8 mouse cellular contexts compared by ENCODE assay signal in genomic region chr9:21029291-21030054, GRCm38 (mm10). TPM values are rescaled to one million over a fixed set of nuclear protein-coding genes. Genes with fewer than 3 reads are reported as not detected.
DNase-seq lines count a peak whose midpoint lies in the region; ATAC-seq and TF ChIP-seq lines count a peak whose summit lies in the region.

Icam4 (plus strand) TSS chr9:21029373.

- H3K9ac ChIP-seq in intestine, postnatal 0 days (ENCODE audit: low read depth, low read length), result 0 out of 2 replicates have a peak within 1 kb of the TSS, but pooled peaks have one; percentile 22
- peak within 1 kb of the TSS; percentile 9; the same call in 1 of the 2 replicates for H3K9ac ChIP-seq in limb, embryonic 14.5 days (ENCODE audit: low read depth, low read length, severe bottlenecking)
- H3K9ac ChIP-seq in midbrain, embryonic 15.5 days, result no peak within 1 kb of the TSS

- TF ChIP-seq POLR2A in cortical plate, adult 2 months (IDR thresholded peaks at IDR 0.05; ENCODE audit: extremely low read depth, insufficient read depth, low read length), result no peak
- TF ChIP-seq POLR2A in limb, embryonic 14.5 days (IDR thresholded peaks at IDR 0.05; ENCODE audit: borderline replicate concordance, extremely low read depth, insufficient read depth, insufficient read length), result no peak

- H3K27me3 ChIP-seq in intestine, postnatal 0 days (replicated peaks; ENCODE audit: control insufficient read depth, insufficient read depth, low read length), result peaks cover 26% of the 10 kb centered on the region
- H3K27me3 ChIP-seq in limb, embryonic 14.5 days (ENCODE audit: control insufficient read depth, insufficient read depth, low read length), result peaks cover 46% of the 10 kb centered on the region
- peaks cover 67% of the 10 kb centered on the region for H3K27me3 ChIP-seq in midbrain, embryonic 15.5 days (replicated peaks)

- TF ChIP-seq CTCF in cortical plate, adult 2 months (IDR thresholded peaks at IDR 0.05; ENCODE audit: extremely low read depth, insufficient read depth, low read length), result peak; percentile 60
- TF ChIP-seq CTCF in intestine, postnatal 0 days (IDR thresholded peaks at IDR 0.05; ENCODE audit: low read depth), result peak; percentile 96

- H3K27ac ChIP-seq in cortical plate, adult 2 months (ENCODE audit: insufficient read depth, low read length), result no peak within 1 kb of the TSS
- no peak within 1 kb of the TSS for H3K27ac ChIP-seq in intestine, postnatal 0 days (ENCODE audit: low read depth, low read length)
- H3K27ac ChIP-seq in limb, embryonic 14.5 days (replicated peaks; ENCODE audit: low read depth, low read length), result no peak within 1 kb of the TSS
- H3K27ac ChIP-seq in midbrain, embryonic 15.5 days, result no peak within 1 kb of the TSS

- H3K36me3 ChIP-seq in intestine, postnatal 0 days (ENCODE audit: control insufficient read depth, insufficient read depth), result peaks cover 8% of the 10 kb centered on the region; the same call in 1 of the 2 replicates
- no peaks in the 10 kb centered on the region for H3K36me3 ChIP-seq in limb, embryonic 14.5 days (ENCODE audit: control insufficient read depth, insufficient read depth, low read length)
- no peaks in the 10 kb centered on the region for H3K36me3 ChIP-seq in midbrain, embryonic 15.5 days (replicated peaks)

- no peaks in the 10 kb centered on the region for H3K9me3 ChIP-seq in intestine, postnatal 0 days (ENCODE audit: control insufficient read depth)
- H3K9me3 ChIP-seq in limb, embryonic 14.5 days (ENCODE audit: control insufficient read depth, low read length), result no peaks in the 10 kb centered on the region
- H3K9me3 ChIP-seq in midbrain, embryonic 15.5 days, result no peaks in the 10 kb centered on the region

- ATAC-seq in intestine, postnatal 0 days, result peak; percentile 28; the same call in 1 of the 2 replicates
- ATAC-seq in limb, embryonic 14.5 days (ENCODE audit: low FRiP score, low read depth), result no peak
- peak; percentile 9; the same call in 1 of the 2 replicates for ATAC-seq in midbrain, embryonic 15.5 days (replicated peaks)

- H3K4me3 ChIP-seq in cortical plate, adult 2 months (ENCODE audit: insufficient read depth, low read length), result no peak within 1 kb of the TSS
- H3K4me3 ChIP-seq in intestine, postnatal 0 days (ENCODE audit: low read depth, low read length), result peak within 1 kb of the TSS; percentile 53
- peak within 1 kb of the TSS; percentile 49 for H3K4me3 ChIP-seq in limb, embryonic 14.5 days (replicated peaks; ENCODE audit: low read length)
- H3K4me3 ChIP-seq in midbrain, embryonic 15.5 days, result 0 out of 2 replicates have a peak within 1 kb of the TSS, but pooled peaks have one; percentile 7

- H3K4me1 ChIP-seq in cortical plate, adult 2 months (ENCODE audit: control insufficient read depth, insufficient read depth, low read length), result peaks cover 1% of the 10 kb centered on the region; the same call in 1 of the 2 replicates
- H3K4me1 ChIP-seq in intestine, postnatal 0 days (replicated peaks; ENCODE audit: control insufficient read depth, insufficient read depth, low read length), result peaks cover 19% of the 10 kb centered on the region
- H3K4me1 ChIP-seq in limb, embryonic 14.5 days (ENCODE audit: control insufficient read depth, insufficient read depth, low read length), result peaks cover 25% of the 10 kb centered on the region
- peaks cover 47% of the 10 kb centered on the region for H3K4me1 ChIP-seq in midbrain, embryonic 15.5 days

- peak within 1 kb of the TSS; percentile 95 for H3K4me2 ChIP-seq in intestine, postnatal 0 days (replicated peaks; ENCODE audit: low read depth)
- peak within 1 kb of the TSS; percentile 92 for H3K4me2 ChIP-seq in limb, embryonic 14.5 days (replicated peaks; ENCODE audit: low read depth, low read length, severe bottlenecking)
- H3K4me2 ChIP-seq in midbrain, embryonic 15.5 days, result peak within 1 kb of the TSS; percentile 34

- peak; percentile 78 for DNase-seq in right cerebral cortex, adult 18-20 months
- no peak for DNase-seq in right cerebral cortex, postnatal 36 days (ENCODE audit: low spot score in 2 of 2)
- DNase-seq in gastrocnemius, postnatal 4 days (ENCODE audit: low spot score in 2 of 2), result peak; percentile 72 to 84
- DNase-seq in limb, embryonic 14.5 days (ENCODE audit: low spot score), result peak; percentile 58
- DNase-seq in spleen, postnatal 4 days (ENCODE audit: low spot score in 2 of 2), result peak; percentile 89 to 95

- 2% methylated on average over 37 of the region's 37 CpGs for WGBS in intestine, postnatal 0 days
- WGBS in limb, embryonic 14.5 days, result 3% methylated on average over 36 of the region's 37 CpGs
- WGBS in midbrain, embryonic 15.5 days, result 3% methylated on average over 37 of the region's 37 CpGs

RNA-seq across cellular contexts. Expression of gene Icam4, which starts in this region (rescaled TPM):
- polyA plus RNA-seq in cortical plate, adult 2 months (2012; rRNA removed), result 1.7 and 2.3 TPM in 2 replicates
- not detected for total RNA-seq in gastrocnemius, postnatal 4 days (2021)
- polyA plus RNA-seq in intestine, postnatal 0 days (2015; fragmentation: Nextera tagmentation; extraction: Ambion mirVana), result 0.12 and 0.20 TPM in 2 replicates
- polyA plus RNA-seq in limb, embryonic 14.5 days (2012; rRNA removed), result 0.26 and 0.47 TPM in 2 replicates
- 0.99 and 1.3 TPM in 2 replicates for polyA plus RNA-seq in limb, embryonic 14.5 days (2014; fragmentation: Nextera tagmentation; extraction: Ambion mirVana)
- polyA plus RNA-seq in midbrain, embryonic 15.5 days (2015; fragmentation: Nextera tagmentation; extraction: Ambion mirVana), result 0.27 TPM in 2 replicates

Comparison
In these comparisons a context has a peak if more than half of its experiments do, and no peak if none do; other contexts are left out.
1. DNase-seq: peak in right cerebral cortex, adult 18-20 months (single experiment), limb, embryonic 14.5 days (single experiment) and spleen, postnatal 4 days (2 of 2); none in right cerebral cortex, postnatal 36 days (0 of 2).
2. Peak in DNase-seq in gastrocnemius, postnatal 4 days; RNA of the gene not detected or under 1 TPM.
3. Peak in ATAC-seq, H3K4me3 ChIP-seq, H3K9ac ChIP-seq and H3K4me2 ChIP-seq in intestine, postnatal 0 days; RNA of the gene not detected or under 1 TPM.
4. Peak in ATAC-seq, H3K4me3 ChIP-seq and H3K4me2 ChIP-seq in midbrain, embryonic 15.5 days; RNA of the gene not detected or under 1 TPM.
5. H3K4me2 ChIP-seq: peak in every context shown above with its lines; median percentile 95 in intestine, postnatal 0 days; 92 in limb, embryonic 14.5 days; 34 in midbrain, embryonic 15.5 days.